Mouse (Mus musculus) midbrain, embryonic 10.5 days (tissue): Measurements from ENCODE around the gene Fev. TPM values are rescaled to one million over a fixed set of nuclear protein-coding genes. Genes with fewer than 3 reads are reported as not detected.
A peak's percentile ranks its signal among the peaks of the same experiment; 100 is the strongest.

Source experiments
- DNase-seq: peaks from one replicate; pipeline ENCODE4 v3.0.0-alpha.2; 2017; ENCODE audit warnings: low spot score
- H3K27ac ChIP-seq: fragments of 300-500 bp; sonication (generic); replicated peaks from 2 replicates; pipeline ENCODE4 v1.5.1; 2016; ENCODE audit warnings: mild to moderate bottlenecking
- H3K27me3 ChIP-seq: fragments of 300-500 bp; sonication (generic); 2 replicates; pipeline ENCODE4 v1.6.1; 2016; ENCODE audit warnings: low read depth, mild to moderate bottlenecking; ENCODE audit not compliant: poor library complexity, severe bottlenecking
- H3K36me3 ChIP-seq: fragments of 300-500 bp; sonication (generic); 2 replicates; pipeline ENCODE4 v1.6.1; 2016; ENCODE audit warnings: mild to moderate bottlenecking, moderate library complexity
- H3K4me1 ChIP-seq: fragments of 300-500 bp; sonication (generic); 2 replicates; pipeline ENCODE4 v1.6.1; 2016
- H3K4me3 ChIP-seq: fragments of 300-500 bp; sonication (generic); 2 replicates; pipeline ENCODE4 v1.5.1; 2016; ENCODE audit warnings: mild to moderate bottlenecking, moderate library complexity
- H3K9me3 ChIP-seq: fragments of 300-500 bp; sonication (generic); replicated peaks from 2 replicates; pipeline ENCODE4 v1.6.1; 2016; ENCODE audit warnings: mild to moderate bottlenecking
- WGBS: fragments of 180-500 bp; shearing (Covaris S2); methylation state at CpG from one replicate; pipeline ENCODE4 v1.1.7; 2016; 5-methylcytosine and 5-hydroxymethylcytosine counted together
- polyA plus RNA-seq: library from polyadenylated mRNA; unstranded; fragments of >200 nt; fragmentation: Nextera tagmentation; extraction: Ambion mirVana; gene quantifications from 2 replicates; pipeline ENCODE4 v1.2.1, GENCODE M21; 2016

The Fev gene
- polyA plus RNA-seq, 1 experiment from 2014 or later, result not detected

GRCm38 (mm10) chr1:74859223-74859984 is 25.8 kb downstream of the Fev start:
- H3K27ac ChIP-seq, result no peak overlapping the region
- H3K9me3 ChIP-seq, result no peaks in the 10 kb centered on the region
- peaks cover 58% of the 10 kb centered on the region for H3K4me1 ChIP-seq
- H3K36me3 ChIP-seq, result no peaks in the 10 kb centered on the region
- 44% methylated on average over 6 of the region's 6 CpGs for WGBS
- no peak for DNase-seq
- H3K4me3 ChIP-seq, result peak overlapping the region; percentile 85
- H3K27me3 ChIP-seq, result peaks cover 62% of the 10 kb centered on the region

GRCm38 (mm10) chr1:74858805-74859204 is 26.4 kb downstream of the Fev start:
- Histone ChIP-seq H3K4me3 (peak overlapping the region; percentile 85), H3K4me1 (peaks cover 64% of the 10 kb centered on the region), H3K27me3 (peaks cover 68% of the 10 kb centered on the region), H3K36me3 (no peaks in the 10 kb centered on the region), H3K27ac (peak overlapping the region; percentile 78; the same call in 1 of the 2 replicates), H3K9me3 (no peaks in the 10 kb centered on the region)
- 3% methylated on average over 16 of the region's 16 CpGs for WGBS
- DNase-seq, result no peak

GRCm38 (mm10) chr1:74858171-74858719 is 27.0 kb downstream of the Fev start:
- peak; percentile 89 for DNase-seq
- Histone ChIP-seq H3K27me3 (peaks cover 74% of the 10 kb centered on the region), H3K9me3 (no peaks in the 10 kb centered on the region), H3K36me3 (no peaks in the 10 kb centered on the region), H3K27ac (peak overlapping the region; percentile 78), H3K4me1 (peaks cover 69% of the 10 kb centered on the region), H3K4me3 (peak overlapping the region; percentile 85)
- WGBS, result under 1% methylated on average over 29 of the region's 29 CpGs

GRCm38 (mm10) chr1:74857677-74858076 is 27.5 kb downstream of the Fev start:
- Histone ChIP-seq H3K4me1 (peaks cover 75% of the 10 kb centered on the region), H3K27ac (peak overlapping the region; percentile 78), H3K27me3 (peaks cover 79% of the 10 kb centered on the region), H3K9me3 (no peaks in the 10 kb centered on the region), H3K36me3 (no peaks in the 10 kb centered on the region), H3K4me3 (peak overlapping the region; percentile 85)
- WGBS, result 7% methylated on average over 4 of the region's 4 CpGs
- DNase-seq, result peak; percentile 34

GRCm38 (mm10) chr1:74857201-74857600 is 28.0 kb downstream of the Fev start:
- WGBS, result 2% methylated on average over 20 of the region's 20 CpGs
- peak; percentile 20 for DNase-seq
- no peaks in the 10 kb centered on the region for H3K36me3 ChIP-seq
- no peaks in the 10 kb centered on the region for H3K9me3 ChIP-seq
- peak overlapping the region; percentile 78 for H3K27ac ChIP-seq
- H3K27me3 ChIP-seq, result peaks cover 84% of the 10 kb centered on the region
- peaks cover 80% of the 10 kb centered on the region for H3K4me1 ChIP-seq
- peak overlapping the region; percentile 85 for H3K4me3 ChIP-seq

GRCm38 (mm10) chr1:74856791-74857190 is 28.4 kb downstream of the Fev start:
- Histone ChIP-seq H3K4me3 (peak overlapping the region; percentile 85), H3K9me3 (no peaks in the 10 kb centered on the region), H3K4me1 (peaks cover 84% of the 10 kb centered on the region), H3K36me3 (no peaks in the 10 kb centered on the region), H3K27me3 (peaks cover 88% of the 10 kb centered on the region), H3K27ac (peak overlapping the region; percentile 94)
- peak; percentile 36 for DNase-seq
- 2% methylated on average over 7 of the region's 7 CpGs for WGBS

GRCm38 (mm10) chr1:74856439-74856720 is 28.8 kb downstream of the Fev start:
- H3K27ac ChIP-seq, result peak overlapping the region; percentile 94
- no peaks in the 10 kb centered on the region for H3K36me3 ChIP-seq
- peak overlapping the region; percentile 85 for H3K4me3 ChIP-seq
- peaks cover 88% of the 10 kb centered on the region for H3K4me1 ChIP-seq
- 2% methylated on average over 11 of the region's 11 CpGs for WGBS
- H3K9me3 ChIP-seq, result no peaks in the 10 kb centered on the region
- H3K27me3 ChIP-seq, result peaks cover 92% of the 10 kb centered on the region
- DNase-seq, result peak; percentile 40

- Histone ChIP-seq H3K27me3 (peaks cover 97% of the 10 kb centered on the region), H3K36me3 (no peaks in the 10 kb centered on the region)
- whole genome bisulfite sequencing, result under 1% methylated on average over 74 of the region's 74 CpGs
Measured at GRCm38 (mm10) chr1:74855651-74856438, 29.4 kb downstream of the Fev start.

GRCm38 (mm10) chr1:74855156-74855555 is 30.1 kb downstream of the Fev start:
- DNase-seq, result no peak
- H3K9me3 ChIP-seq, result no peaks in the 10 kb centered on the region
- peaks cover 97% of the 10 kb centered on the region for H3K27me3 ChIP-seq
- H3K4me1 ChIP-seq, result peaks cover 100% of the 10 kb centered on the region
- peak overlapping the region; percentile 85 for H3K4me3 ChIP-seq
- H3K36me3 ChIP-seq, result no peaks in the 10 kb centered on the region
- H3K27ac ChIP-seq, result peak overlapping the region; percentile 94
- under 1% methylated on average over 48 of the region's 48 CpGs for WGBS

More at GRCm38 (mm10) chr1:74855651-74856438, 29.4 kb downstream of the Fev start:
- H3K4me3 ChIP-seq, result peak overlapping the region; percentile 85
- H3K4me1 ChIP-seq, result peaks cover 93% of the 10 kb centered on the region
- DNase-seq, result peak; percentile 57
- no peaks in the 10 kb centered on the region for H3K9me3 ChIP-seq
- H3K27ac ChIP-seq, result peak overlapping the region; percentile 94

GRCm38 (mm10) chr1:74854306-74855056 is 30.7 kb downstream of the Fev start, which contains the start of gene Cdk5r2:
Gene Cdk5r2 (plus strand): TSS chr1:74854934.
- peak within 1 kb of the TSS; percentile 85 for H3K4me3 ChIP-seq
- H3K9me3 ChIP-seq, result no peaks in the 10 kb centered on the region
- peaks cover 99% of the 10 kb centered on the region for H3K4me1 ChIP-seq
- H3K27me3 ChIP-seq, result peaks cover 97% of the 10 kb centered on the region
- peak within 1 kb of the TSS; percentile 94 for H3K27ac ChIP-seq
- H3K36me3 ChIP-seq, result no peaks in the 10 kb centered on the region
- 2% methylated on average over 39 of the region's 39 CpGs for WGBS
- DNase-seq, result peak; percentile 93

GRCm38 (mm10) chr1:74851001-74851775 is 34.0 kb downstream of the Fev start:
- DNase-seq, result peak; percentile 68
- no peaks in the 10 kb centered on the region for H3K9me3 ChIP-seq
- peaks cover 66% of the 10 kb centered on the region for H3K27me3 ChIP-seq
- WGBS, result 12% methylated on average over 6 of the region's 6 CpGs
- peak overlapping the region; percentile 31 for H3K4me3 ChIP-seq
- no peaks in the 10 kb centered on the region for H3K36me3 ChIP-seq
- peak overlapping the region; percentile 89 for H3K27ac ChIP-seq
- peaks cover 77% of the 10 kb centered on the region for H3K4me1 ChIP-seq
